Mouse (Mus musculus): Measurements from ENCODE around the gene Ptgis. TPM values are rescaled to one million over a fixed set of nuclear protein-coding genes. Genes with fewer than 3 reads are reported as not detected.
A peak's percentile ranks its signal among the peaks of the same experiment; 100 is the strongest.

The Ptgis gene
- total RNA-seq (2022): 10 to 100 TPM; 26.8 to 54.4 (median 40.8) TPM

DNA sequence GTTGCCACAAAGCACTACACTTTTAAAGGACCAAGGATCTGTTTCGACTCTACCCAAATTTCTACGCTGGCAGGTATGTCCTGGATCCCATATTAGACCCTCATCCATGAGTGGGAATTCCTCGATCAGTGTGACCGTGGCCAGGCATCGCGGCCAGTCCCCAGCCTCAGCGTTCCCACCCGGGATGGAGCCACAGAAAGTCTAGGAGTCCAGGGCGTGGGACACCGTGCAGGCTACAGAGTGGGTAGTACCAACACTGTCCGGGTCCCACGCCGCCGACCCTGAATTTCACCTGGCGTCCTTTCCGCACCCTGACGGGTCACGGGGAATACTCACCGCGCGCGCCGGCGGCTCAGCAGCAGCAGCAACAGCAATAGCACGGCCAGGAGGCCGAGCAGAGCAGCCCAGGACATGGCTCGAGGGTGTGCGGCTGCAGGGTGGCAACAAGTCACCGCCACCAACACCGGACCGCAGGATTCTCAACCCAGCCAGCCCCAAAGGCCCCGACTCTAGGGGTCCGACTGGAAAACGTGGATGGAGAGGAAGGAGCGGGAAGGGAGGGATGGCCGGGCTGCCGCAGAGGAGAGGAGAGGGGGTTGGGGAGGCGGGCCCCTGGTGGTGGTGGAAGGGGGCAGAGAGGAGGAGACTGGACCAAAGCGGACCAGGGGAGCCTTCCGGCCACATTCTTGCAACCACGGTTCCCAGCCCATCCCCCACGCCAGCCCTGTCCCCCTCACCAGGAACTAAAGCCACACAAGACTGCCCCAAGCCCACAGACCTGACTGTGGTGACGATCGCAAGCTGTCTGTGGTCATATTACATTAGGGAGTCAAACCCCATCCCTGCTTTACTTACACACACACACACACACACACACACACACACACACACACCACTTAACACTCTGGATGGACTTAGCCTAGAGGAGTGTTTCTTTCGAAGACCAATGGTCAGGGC is at the start of gene Ptgis:
Gene Ptgis, minus strand, starts transcription at position 597 of the 957 bp plus-strand sequence.
- no peak for DNase-seq

DNA sequence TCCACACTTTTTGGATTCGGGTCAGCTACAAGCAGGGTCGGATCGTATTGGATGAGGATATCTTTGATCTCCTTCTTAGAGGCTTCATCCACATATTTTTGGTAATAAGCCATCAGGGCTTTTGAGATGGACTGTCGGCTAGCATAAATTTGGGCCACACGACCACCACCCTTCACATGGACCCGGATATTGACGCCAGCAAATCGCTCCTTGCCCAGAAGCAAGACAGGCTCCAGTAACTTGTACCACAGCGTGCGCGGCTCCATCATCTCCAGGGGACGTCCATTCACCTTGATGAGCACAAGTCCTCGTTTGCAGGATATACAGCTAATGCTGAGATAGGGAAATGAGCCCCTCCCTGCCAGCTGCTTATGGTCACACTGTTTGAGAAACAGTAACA is 41.1 kb upstream of the Ptgis start:
- peak; percentile 0 for DNase-seq

DNA sequence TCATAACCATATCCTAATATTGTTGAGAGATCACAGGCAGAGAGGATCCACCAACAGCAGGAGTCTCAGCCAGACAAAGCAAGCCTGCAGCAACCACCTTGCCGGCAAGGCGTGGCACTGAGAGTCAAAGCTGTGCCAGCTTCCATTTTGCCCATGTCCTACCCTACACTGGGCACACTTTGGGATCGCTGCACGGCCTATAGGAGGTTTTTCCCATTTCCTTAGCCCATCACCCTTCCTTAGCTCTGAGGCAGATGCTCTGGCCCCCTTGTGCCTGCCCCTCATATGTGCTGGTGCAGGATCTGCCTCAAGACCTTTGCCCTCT is 40.5 kb upstream of the Ptgis start:
- DNase-seq: no peak

DNA sequence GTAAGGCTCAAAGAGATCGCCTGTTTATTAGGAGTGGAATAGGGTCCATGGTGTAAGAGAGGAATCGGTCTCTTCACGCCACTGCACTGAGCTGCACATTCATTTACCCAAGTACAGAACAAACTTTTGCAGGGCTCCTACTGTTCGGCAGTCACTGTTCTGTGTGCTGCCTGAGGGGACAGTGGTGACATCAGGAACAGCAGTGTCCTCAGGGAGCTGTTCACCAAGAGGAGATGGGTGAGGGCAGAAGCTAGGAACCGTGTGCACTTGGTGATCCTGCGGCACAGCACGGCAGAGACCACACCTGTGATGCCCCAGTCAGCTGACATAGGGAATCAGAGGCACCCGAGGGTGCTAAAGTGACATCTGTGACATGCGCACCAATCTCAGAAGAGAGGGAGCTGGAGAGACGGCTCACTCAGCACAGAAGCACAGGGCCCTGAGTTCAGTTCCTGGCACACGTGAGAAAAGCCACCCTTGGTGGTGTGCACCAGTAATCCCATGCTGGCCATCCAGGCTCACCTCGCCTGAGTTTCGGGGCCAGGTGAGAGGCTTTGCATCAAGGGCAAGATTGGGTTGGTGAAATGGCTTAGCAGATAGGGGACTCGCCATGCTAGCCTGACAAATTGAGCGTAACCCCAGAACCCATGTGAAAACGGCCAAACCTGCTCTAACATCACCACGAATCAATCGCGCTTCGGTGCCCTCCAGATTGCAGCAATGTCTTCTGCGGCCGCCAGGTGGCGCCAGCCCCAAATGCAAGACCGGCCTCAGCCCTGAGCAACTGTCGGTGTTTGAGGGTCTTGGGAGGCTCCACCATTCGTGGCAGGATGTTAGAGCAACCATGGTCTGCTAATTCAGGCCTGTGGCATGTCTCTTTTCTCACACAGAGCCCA is 39.9 kb upstream of the Ptgis start:
- DNase-seq: peak; percentile 59

DNA sequence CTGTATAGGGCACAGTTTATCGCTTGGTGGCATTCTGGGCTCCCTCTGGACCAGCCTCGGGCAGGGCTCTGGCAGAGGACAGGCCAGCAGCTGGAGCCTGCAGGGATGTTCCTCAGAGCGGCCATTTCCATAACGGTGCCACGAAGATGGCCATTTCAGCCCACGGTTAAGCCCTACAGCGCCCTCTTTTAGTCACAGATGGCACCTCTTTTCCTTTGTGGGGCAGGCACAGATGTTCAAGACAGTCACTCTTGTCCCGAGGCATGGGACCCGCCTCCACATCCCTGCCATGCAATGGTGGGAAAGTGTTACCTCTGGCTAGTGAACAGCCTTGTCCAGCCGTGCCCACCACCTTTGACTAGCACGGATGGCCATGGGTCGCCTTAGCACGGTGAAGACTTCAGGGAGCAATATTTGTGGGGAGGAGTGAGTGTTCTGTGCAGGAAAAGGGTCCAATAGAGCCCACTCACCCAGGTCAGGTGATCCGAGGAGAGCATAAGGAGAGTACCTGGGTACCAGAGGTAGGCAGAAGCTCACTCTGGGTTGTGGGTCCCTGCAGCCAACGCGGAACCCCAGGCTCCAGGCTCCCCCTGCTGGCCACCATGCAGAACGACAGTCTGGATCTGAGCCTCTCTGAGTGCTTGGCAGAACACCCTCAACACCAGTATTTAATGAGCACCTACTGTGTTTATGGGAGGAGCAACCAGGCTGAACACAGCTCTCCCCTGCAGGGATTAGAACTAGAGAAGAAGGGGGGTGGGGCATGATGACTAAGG is 38.5 kb upstream of the Ptgis start:
- peak; percentile 27 for DNase-seq

DNA sequence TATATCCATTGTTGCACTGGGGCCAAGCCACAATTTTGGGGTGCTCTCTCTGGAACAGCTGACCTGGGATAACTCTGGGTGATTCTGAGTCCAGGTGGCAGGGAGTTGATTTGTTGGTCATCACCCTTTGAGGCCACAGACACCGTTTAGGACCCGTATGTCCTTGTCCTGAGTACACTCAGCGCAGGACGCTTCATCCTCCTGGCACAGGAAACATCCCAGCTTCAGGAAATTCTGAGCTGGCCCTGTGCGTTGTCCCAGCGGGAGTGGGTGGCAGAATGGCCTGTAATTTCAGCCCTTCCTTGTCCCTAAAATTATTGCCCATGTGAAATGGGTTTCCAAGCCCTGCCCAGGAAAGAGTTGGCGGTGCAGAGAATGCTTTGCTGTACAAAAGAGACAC is 37.6 kb upstream of the Ptgis start:
- DNase-seq: peak; percentile 1

DNA sequence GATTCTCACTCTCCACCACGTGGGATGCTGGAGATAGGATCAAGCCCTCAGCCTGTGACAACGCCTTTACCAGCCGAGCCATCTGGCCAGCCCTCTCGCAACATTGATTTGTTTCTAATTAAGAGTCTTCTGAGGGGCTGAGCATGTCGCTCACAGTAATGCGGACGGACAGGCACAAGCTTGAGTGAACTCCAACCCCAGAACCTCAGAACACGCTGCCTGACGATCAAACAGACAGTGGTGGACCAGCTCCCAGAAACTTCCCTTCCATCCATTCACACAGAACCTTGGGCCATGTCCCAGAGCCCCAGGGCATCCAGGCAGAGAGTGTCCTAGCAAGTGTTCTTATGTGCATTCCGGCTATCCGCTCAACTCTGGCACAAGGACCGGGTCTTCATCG is 36.6 kb upstream of the Ptgis start:
- DNase-seq: peak; percentile 2

DNA sequence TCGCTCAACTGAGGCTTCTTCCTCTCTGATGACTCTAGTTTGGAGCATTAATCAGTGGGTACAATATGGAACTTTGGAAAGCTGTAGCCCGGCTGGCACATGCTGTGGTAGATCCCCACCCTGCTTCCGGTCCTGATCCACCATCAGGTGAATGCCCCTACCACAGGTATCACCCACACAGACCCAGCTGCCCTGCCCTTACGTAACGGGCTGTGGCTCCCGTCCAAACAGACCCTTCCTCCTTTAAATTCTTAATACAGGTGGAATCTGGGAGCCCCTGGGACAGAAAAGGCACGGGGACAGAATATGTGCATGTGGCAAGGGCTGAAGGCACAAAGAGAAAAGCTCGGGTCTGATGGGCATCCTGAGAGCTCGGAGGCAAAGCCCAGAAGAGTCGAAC is 35.5 kb upstream of the Ptgis start:
- DNase-seq: peak; percentile 1

DNA sequence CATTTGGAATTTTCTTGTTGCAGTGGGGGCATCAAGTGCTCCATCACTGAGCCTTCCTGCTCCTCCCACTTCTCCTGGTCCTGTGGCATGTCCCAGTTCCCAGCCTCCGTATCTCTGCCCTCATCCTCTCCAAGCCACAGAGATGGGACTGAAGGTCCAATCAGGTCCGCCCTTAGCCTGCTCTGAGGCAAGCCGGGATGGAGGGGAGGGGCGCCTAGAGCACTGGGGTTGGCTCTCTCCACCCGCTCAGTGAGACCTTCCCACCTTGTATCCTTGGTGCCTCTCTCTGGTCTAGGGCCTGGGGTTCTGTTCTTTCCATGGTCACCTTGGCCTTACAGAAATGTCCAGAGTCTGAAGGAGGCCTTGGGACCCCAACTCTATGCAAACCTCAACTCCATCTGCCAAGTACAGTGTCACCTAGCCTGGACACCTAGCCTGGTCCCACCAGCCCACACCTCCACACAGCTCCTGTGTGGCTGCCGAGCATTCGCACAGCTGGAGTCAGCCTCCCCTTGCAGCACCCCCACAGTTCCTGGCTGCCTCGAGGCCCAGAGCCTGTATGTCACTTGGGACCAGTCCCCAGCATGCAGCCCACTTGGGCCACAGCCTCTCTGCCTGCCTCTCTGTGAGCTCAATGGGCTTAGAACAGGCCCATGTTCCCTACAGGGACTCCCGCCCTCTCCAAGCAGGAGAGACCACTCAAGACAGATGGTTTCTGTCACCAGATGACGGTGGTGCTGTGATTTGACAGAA is 34.5 kb upstream of the Ptgis start:
- DNase-seq: peak; percentile 1

DNA sequence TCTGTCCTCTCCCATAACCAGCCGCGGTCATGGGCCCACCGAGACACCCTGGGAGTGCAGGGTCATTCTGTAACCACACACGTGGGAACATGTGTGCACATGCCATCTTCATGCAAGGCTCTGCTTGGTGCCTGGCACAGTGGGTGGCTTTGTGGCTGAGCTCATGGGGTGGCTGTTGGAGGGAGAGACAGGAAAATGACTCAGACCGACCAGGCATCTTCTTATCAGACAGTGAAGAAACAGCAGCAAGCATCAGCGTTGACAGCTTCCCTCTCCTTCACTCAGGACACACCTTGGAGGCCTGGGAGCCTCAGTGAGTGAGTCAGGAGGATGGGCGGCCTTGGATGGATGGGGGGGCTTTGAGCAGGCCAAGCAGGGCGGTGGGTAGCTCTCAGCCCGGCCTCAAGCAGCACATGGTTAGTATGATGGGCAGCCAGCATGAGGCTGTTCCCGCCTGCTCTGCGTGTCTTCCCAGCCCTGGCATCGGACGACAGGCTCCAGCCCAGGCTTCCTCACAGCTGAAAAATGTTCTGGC is 32.9 kb upstream of the Ptgis start:
- DNase-seq: peak; percentile 0

DNA sequence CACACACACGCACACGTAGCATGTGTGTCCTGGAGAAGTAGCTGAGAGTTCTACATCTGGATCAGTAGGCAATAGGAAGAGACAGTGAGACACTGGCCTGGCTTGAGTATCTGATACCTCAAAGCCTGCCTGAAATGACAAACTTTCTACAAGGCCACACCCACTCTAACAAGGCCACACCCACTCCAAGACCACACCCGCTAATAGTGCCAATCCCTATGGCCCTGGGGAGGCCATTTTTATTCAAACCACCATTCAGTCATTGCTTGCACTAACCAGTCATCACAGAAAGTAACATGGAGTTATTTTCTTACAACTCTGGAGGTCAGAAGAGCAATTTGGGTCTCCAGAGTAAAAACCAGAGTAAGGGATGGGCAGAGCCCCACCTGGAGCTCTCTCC is 32.3 kb upstream of the Ptgis start:
- no peak for DNase-seq

DNA sequence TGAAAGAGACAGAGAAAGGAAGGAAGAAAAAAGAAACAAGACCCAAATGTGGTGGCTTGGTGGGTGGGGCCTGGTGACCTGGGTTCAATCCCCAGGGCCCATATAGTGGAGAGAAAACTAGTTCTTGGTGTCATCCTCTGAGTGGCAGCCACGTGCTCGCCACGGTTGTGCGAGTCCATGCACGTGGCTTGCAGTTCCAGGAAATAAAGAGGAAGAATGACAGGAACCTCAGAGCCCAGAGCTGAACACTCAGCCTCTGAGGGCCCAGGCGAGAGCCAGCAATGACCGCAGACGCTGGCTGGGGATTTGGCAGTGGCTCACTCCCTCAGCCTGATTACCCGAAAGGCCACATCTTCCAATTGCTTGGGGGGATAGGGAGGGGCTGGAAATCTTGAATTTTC is 30.7 kb upstream of the Ptgis start:
- peak; percentile 1 for DNase-seq

DNA sequence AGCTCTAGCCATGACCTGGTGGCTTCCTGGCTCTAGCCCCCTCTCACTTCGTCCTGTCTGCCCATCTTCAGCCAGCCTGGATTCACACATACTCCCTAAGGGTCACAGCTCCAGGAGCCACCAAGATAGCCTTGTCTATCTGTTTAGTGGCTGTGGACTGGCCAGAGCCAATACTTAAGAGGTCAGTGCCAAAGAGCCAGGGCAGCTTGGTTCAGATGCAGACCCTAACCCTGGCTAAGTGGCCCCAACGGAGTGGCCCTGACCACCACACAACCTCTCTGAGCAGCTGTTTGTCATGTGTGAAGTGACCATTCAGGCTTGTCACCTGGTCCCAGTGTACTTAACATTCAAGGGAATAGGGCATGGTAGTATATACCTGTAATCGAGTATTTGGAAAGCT is 30.1 kb upstream of the Ptgis start:
- DNase-seq: no peak

DNA sequence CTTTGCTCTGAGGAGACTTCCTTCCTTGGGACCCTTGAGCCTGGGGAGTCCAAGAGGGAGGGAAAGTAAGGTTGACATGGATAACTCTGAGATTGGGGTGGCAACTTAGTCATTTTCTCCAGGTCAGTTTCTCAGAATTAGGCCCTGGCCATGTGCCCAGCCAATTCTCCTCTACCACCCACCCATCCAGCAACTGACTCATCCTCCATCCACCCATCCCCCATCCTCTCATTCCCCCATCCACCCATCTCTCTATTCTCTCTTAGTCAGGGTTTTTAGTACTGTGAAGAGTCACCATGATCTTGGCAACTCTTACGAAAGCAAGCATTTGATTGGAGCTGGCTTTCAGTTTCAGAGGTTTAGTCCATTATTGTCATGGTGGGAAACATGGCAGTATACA is 28.3 kb upstream of the Ptgis start:
- no peak for DNase-seq

DNA sequence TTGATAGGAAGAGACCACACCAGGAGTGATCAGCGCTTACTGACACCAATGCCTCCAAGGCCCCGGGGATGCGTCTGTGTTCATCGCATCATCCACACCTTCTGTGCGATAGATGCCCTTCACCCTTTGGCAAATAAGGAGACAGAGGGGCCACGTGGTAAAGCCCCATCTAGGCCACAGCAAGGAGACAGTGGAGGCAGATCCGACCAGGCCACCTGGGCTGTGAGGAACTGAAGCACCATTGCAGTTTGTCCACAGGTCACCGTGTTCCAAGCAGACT is 27.9 kb upstream of the Ptgis start:
- DNase-seq: peak; percentile 1

DNA sequence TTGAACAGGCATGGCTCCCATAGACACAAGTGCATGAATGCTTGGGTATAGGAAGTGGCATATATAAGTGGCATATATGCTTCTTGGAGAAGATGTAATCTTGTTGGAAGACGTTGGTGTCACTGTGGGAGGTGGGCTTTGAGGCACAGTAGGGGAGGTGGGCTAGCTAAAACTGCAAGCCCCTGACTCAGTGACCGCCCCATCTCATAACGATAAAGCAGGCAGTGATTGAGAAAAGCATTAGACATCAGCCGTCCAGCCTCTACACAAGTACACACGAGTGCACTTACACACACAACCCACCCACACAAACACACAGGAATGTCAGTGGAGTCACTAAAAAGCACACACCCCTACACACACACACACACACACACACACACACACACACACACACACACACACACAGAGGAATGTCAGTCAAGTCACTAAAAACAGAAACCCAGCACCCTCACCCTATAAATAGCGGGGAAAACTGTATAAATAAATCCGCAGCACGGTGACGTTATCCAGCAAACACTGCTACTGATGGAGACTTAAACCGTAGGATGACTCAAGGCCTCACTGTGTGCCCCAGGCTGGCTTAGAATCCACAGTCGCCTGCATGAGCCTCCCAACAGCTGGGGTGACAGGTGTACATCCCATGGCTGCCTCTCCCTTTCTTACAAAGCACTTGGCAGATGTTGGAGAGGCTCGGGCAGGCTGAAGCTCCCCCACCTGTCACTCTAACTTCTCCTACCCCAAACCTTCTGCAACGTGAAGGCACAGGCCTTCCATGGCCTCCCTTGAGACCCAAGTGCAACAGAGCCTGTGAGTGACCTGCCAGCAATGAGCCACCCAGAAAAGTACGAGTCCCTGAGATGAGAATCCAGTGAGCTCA is 27.4 kb upstream of the Ptgis start:
- DNase-seq: peak; percentile 1

DNA sequence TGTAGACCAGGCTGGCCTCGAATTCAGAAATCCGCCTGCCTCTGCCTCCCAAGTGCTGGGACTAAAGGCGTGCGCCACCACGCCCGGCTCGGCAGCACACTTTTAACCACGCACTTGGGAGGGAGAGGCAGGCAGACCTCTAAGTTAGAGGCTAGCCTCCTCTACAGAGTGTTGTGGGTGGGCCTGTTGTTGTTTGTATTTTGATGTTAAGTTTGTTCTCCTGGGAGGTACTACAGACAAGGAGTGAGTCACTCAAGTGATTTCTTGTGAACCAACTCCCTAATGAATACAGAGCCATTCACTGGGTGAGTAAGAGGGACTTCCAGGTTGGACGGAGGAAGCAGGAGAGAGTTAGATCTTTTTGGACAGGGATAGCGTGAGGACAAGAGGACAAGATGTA is 25.8 kb upstream of the Ptgis start:
- DNase-seq: no peak

DNA sequence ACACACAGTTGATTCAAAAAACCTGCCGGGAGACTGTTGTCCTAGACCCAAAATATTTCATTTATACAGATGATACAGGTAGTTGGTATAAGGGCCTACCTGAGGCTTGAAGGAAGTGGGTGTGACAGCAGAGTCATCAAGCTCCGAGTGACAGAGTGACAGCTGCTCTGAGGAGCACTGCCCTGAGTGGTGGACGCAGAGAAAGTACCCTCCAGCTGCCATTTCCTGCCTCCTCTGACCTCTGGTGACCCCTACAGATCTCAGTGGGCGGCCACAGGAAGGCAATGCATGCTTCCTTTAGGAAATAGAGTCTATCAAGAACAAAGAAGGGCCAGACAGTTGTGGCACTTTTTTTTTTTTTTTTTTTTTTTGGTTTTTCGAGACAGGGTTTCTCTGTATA is 25.4 kb upstream of the Ptgis start:
- DNase-seq: peak; percentile 1

DNA sequence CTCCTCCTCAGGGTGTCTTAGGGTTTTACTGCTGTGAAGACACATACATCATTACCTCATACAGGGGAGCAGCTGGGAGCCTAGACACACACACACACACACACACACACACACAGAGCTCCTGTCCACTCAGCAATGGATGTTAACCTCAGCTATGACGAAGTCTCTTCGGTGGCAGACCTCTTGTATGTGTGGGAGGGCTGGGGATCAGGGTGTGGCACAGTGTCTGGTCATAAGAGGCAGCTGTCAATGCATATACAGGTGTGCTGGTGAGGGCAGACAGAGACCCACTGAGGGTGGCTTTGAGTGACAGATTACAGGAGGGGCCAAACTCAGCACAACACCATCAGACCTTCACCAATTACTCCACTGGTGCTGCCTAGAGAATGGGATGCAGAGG is 24.6 kb upstream of the Ptgis start:
- DNase-seq: peak; percentile 1

DNA sequence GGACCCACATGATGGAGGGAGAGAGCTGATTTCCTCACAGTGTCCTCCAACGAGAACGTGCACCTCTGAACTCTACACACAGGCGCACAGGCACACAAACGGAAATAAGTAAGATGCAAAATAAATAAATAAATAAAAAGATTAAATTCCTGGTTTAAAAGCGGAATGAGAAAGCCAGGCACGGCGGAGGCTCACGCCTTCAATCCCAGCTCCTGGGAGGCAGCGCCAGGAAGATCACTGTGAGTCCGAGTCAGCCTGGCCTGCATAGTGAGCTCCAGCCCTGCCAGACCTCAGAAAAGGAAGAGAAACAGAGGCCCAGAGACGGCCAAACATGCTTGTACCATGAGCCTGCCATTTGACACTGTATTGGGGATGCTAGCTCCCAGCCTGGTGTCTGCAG is 23.5 kb upstream of the Ptgis start:
- DNase-seq: peak; percentile 1

Measured in adrenal gland, adult 8-10 months (tissue).